Mouse (Mus musculus): ENCODE measurements around the gene Bpifb5. TPM values are rescaled to one million over a fixed set of nuclear protein-coding genes. Genes with fewer than 3 reads are reported as not detected.

Bpifb5 gene
- not detected for polyA plus RNA-seq (2017; shearing (Covaris generic))

GRCm38 (mm10) chr2:154223265-154223916, at the start of gene Bpifb5:
TSS of gene Bpifb5 (plus strand) at chr2:154223742.

GRCm38 (mm10) chr2:154190546-154191258, 32.8 kb upstream of the Bpifb5 start, which contains the start of gene Bpifb1:
TSS of gene Bpifb1 (plus strand) at chr2:154190818.

DNA sequence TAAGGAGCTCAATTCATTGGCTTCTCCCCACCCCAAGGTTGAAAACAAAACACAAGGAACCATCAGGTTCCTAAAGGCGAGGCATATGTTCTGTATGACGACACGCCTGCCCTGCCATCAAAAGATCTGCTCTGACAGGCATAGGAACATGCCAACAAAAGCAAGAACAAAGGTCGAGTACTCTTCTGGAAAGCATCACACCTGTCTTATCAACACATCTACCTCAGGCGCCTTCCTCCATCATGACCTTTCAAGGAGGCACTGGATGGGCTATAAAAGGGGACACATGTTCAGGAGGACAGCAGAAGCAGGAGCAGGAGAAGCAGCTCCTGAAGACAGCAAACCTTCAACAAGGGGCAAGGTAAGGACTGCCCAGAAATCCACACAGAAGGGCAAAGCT, 34.0 kb downstream of the Bpifb5 start, which contains the start of gene Bpifb9a:
Bpifb9a (plus strand) TSS at position 301 of the 400 bp plus-strand sequence.

Other genes with a start within 250 kb of the Bpifb5 start
- gene Bpifa6, start 248.8 kb upstream of the Bpifb5 start, polyA plus RNA-seq (2017; shearing (Covaris generic)), result not detected
- 1 to 10 TPM; 1.5 to 3.0 TPM for gene Bpifa2, start 215.5 kb upstream of the Bpifb5 start, polyA plus RNA-seq (2017; shearing (Covaris generic))
- gene Bpifa3, start 93.4 kb upstream of the Bpifb5 start, polyA plus RNA-seq (2017; shearing (Covaris generic)), result not detected
- not detected for gene Bpifa1, start 80.9 kb upstream of the Bpifb5 start, polyA plus RNA-seq (2017; shearing (Covaris generic))
- not detected for gene Bpifa5, start 61.1 kb upstream of the Bpifb5 start, polyA plus RNA-seq (2017; shearing (Covaris generic))
- gene Bpifb1, start 32.9 kb upstream of the Bpifb5 start, polyA plus RNA-seq (2017; shearing (Covaris generic)), result not detected
- gene Bpifb9a, start 34.1 kb downstream of the Bpifb5 start, polyA plus RNA-seq (2017; shearing (Covaris generic)), result not detected
- gene Bpifb9b, start 83.5 kb downstream of the Bpifb5 start, polyA plus RNA-seq (2017; shearing (Covaris generic)), result not detected
- gene Cdk5rap1, start 149.3 kb downstream of the Bpifb5 start, polyA plus RNA-seq (2017; shearing (Covaris generic)), result 10 to 100 TPM; 17.7 to 32.1 TPM
- gene Snta1, start 184.4 kb downstream of the Bpifb5 start, polyA plus RNA-seq (2017; shearing (Covaris generic)), result under 1 TPM in 1 of 2 experiments, not detected in 1; 0.37 TPM
- 10 to 100 TPM; 21.1 to 27.1 TPM for gene Cbfa2t2, start 212.7 kb downstream of the Bpifb5 start, polyA plus RNA-seq (2017; shearing (Covaris generic))

Data from activated CD4-positive, CD25-positive, alpha-beta regulatory T cell (primary cell).